Mouse (Mus musculus): ENCODE measurements around the gene Igsf8.

Gene Igsf8

GRCm38 (mm10) chr1:172274116-172274515 is 12.7 kb downstream of the Igsf8 start:
- DNase-seq = no peak

GRCm38 (mm10) chr1:172274547-172274946 is 13.1 kb downstream of the Igsf8 start:
- DNase-seq = no peak

- no peak for DNase-seq
Measured at GRCm38 (mm10) chr1:172277172-172277571, 15.7 kb downstream of the Igsf8 start.

GRCm38 (mm10) chr1:172278328-172278727 is 16.9 kb downstream of the Igsf8 start:
- no peak for DNase-seq

- no peak for DNase-seq
Measured at GRCm38 (mm10) chr1:172279768-172280509, 18.5 kb downstream of the Igsf8 start.

- peak; percentile 52 for DNase-seq
Measured at GRCm38 (mm10) chr1:172281522-172282254, 20.2 kb downstream of the Igsf8 start.

GRCm38 (mm10) chr1:172283073-172283472 is 21.6 kb downstream of the Igsf8 start:
- DNase-seq = no peak

- no peak for DNase-seq
Measured at GRCm38 (mm10) chr1:172284221-172284620, 22.8 kb downstream of the Igsf8 start.

GRCm38 (mm10) chr1:172286740-172287139 is 25.3 kb downstream of the Igsf8 start:
- no peak for DNase-seq

GRCm38 (mm10) chr1:172288900-172289616 is 27.6 kb downstream of the Igsf8 start:
- DNase-seq = no peak

GRCm38 (mm10) chr1:172289617-172289946 is 28.1 kb downstream of the Igsf8 start:
- no peak for DNase-seq

GRCm38 (mm10) chr1:172292880-172293279 is 31.4 kb downstream of the Igsf8 start:
- peak; percentile 68 for DNase-seq

- no peak for DNase-seq
Measured at GRCm38 (mm10) chr1:172293449-172293848, 32.0 kb downstream of the Igsf8 start.

- no peak for DNase-seq
Measured at GRCm38 (mm10) chr1:172295751-172296197, 34.3 kb downstream of the Igsf8 start.

- DNase-seq = no peak
Measured at GRCm38 (mm10) chr1:172296816-172297510, 35.5 kb downstream of the Igsf8 start.

- DNase-seq = peak; percentile 73
Measured at GRCm38 (mm10) chr1:172297611-172298537, 36.4 kb downstream of the Igsf8 start, which contains the start of gene Atp1a2. Atp1a2 (minus strand) TSS chr1:172298064.

GRCm38 (mm10) chr1:172299528-172299927 is 38.1 kb downstream of the Igsf8 start:
- DNase-seq = no peak

GRCm38 (mm10) chr1:172300247-172300646 is 38.8 kb downstream of the Igsf8 start:
- no peak for DNase-seq

- DNase-seq = no peak
Measured at GRCm38 (mm10) chr1:172301180-172301579, 39.7 kb downstream of the Igsf8 start.

GRCm38 (mm10) chr1:172302311-172302710 is 40.9 kb downstream of the Igsf8 start:
- no peak for DNase-seq

GRCm38 (mm10) chr1:172302851-172303250 is 41.4 kb downstream of the Igsf8 start:
- DNase-seq = no peak

- DNase-seq = no peak
Measured at GRCm38 (mm10) chr1:172304443-172304842, 43.0 kb downstream of the Igsf8 start.
